Mouse (Mus musculus): ENCODE measurements around the gene Sim2. TPM values are rescaled to one million over a fixed set of nuclear protein-coding genes. Genes with fewer than 3 reads are reported as not detected.

Gene Sim2
- polyA plus RNA-seq, 1 experiment from 2014 or later: 0.11 TPM

DNA sequence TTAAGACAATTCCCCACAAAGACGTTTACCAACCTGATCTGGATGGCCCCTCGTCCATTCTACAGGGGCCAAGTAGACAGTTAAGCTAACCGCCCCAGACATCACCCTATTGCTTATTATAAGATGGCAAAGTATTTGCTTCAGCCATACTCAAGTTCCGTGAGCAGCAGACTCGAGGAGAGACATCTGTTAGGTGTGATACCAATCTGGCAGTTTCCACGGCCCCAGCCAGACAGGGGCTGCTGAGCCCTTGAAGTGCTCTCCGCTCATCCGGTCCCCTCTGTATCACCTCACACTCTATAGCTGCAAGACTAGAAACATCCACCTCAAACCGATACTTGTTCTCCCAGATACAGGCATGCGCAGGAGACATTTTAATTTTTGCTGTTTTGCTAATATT lies 49.5 kb downstream of the Sim2 start:
- Histone ChIP-seq H3K27ac (replicated peaks in 1 of 2; ENCODE audit: control insufficient read depth in 1 of 2, insufficient read depth in 1 of 2, low read depth in 2 of 2, low read length in 2 of 2) (no peak overlapping the region), H3K27me3 (ENCODE audit: control insufficient read depth, insufficient read depth, low read length) (no peaks in the 10 kb centered on the region), H3K36me3 (ENCODE audit: control insufficient read depth, insufficient read depth, low read length) (0 out of 2 replicates have a peak, but pooled peaks cover 5% of the 10 kb centered on the region), H3K4me1 (ENCODE audit: control insufficient read depth in 2 of 2, insufficient read depth in 2 of 2, low read length in 2 of 2) (no peaks in the 10 kb centered on the region), H3K9ac (ENCODE audit: low read length) (no peak overlapping the region), H3K9me3 (ENCODE audit: control insufficient read depth, low read length) (0 out of 2 replicates have a peak, but pooled peaks cover 4% of the 10 kb centered on the region), H3K4me3 (ENCODE audit: control insufficient read depth in 1 of 2, insufficient read depth in 1 of 2, low read depth in 1 of 2, low read length in 2 of 2) (no peak overlapping the region), H3K4me2 (ENCODE audit: low read length) (no peak overlapping the region)
- WGBS: 82% methylated on average over 10 of the region's 10 CpGs
- no peak for ATAC-seq (ENCODE audit: insufficient number of reproducible peaks, insufficient read depth, low FRiP score, low read depth)

GRCm38 (mm10) chr16:94140746-94141145 lies 56.0 kb downstream of the Sim2 start:
- no peak overlapping the region for H3K4me3 ChIP-seq (ENCODE audit: control insufficient read depth in 1 of 2, insufficient read depth in 1 of 2, low read depth in 1 of 2, low read length in 2 of 2)
- H3K36me3 ChIP-seq (ENCODE audit: control insufficient read depth, insufficient read depth, low read length): no peaks in the 10 kb centered on the region
- H3K27ac ChIP-seq (replicated peaks in 1 of 2; ENCODE audit: control insufficient read depth in 1 of 2, insufficient read depth in 1 of 2, low read depth in 2 of 2, low read length in 2 of 2): no peak overlapping the region
- H3K4me1 ChIP-seq (ENCODE audit: control insufficient read depth in 2 of 2, insufficient read depth in 2 of 2, low read length in 2 of 2): peaks cover 2 to 9% of the 10 kb centered on the region in 2 experiments; a peak in 2 of 4 replicates
- H3K9me3 ChIP-seq (ENCODE audit: control insufficient read depth, low read length): 0 out of 2 replicates have a peak, but pooled peaks cover 4% of the 10 kb centered on the region
- WGBS: 60% methylated on average over 10 of the region's 10 CpGs
- no peak for ATAC-seq (ENCODE audit: insufficient number of reproducible peaks, insufficient read depth, low FRiP score, low read depth)
- H3K27me3 ChIP-seq (ENCODE audit: control insufficient read depth, insufficient read depth, low read length): peaks cover 3% of the 10 kb centered on the region; the same call in 1 of the 2 replicates
- H3K4me2 ChIP-seq (ENCODE audit: low read length): no peak overlapping the region
- no peak overlapping the region for H3K9ac ChIP-seq (ENCODE audit: low read length)

DNA sequence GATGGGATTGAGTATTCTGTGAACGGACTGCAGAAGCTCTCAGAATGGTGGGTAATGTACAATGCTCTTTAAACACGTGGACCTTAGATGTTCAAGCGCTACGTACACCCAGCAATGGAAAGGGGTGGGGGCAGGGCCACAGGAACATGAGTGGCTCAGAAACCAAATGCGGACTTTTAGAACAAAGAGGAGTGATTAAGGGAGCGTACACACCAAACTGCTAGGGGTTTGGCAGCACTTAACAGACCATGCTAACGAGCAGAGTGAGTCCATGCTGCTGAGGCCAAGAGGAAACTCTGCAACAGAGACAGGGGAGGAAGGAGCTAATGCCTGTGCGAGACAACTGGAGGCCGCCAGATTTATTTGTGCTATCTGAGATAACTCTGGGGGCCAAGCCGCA lies 58.6 kb downstream of the Sim2 start:
- Histone ChIP-seq H3K4me2 (ENCODE audit: low read length) (peak overlapping the region; percentile 9), H3K36me3 (ENCODE audit: control insufficient read depth, insufficient read depth, low read length) (no peaks in the 10 kb centered on the region), H3K27ac (replicated peaks in 1 of 2; ENCODE audit: control insufficient read depth in 1 of 2, insufficient read depth in 1 of 2, low read depth in 2 of 2, low read length in 2 of 2) (peak overlapping the region in 1 of 2 experiments; percentile 31; a peak in 1 of 4 replicates), H3K9me3 (ENCODE audit: control insufficient read depth, low read length) (0 out of 2 replicates have a peak, but pooled peaks cover under 1% of the 10 kb centered on the region), H3K4me1 (ENCODE audit: control insufficient read depth in 2 of 2, insufficient read depth in 2 of 2, low read length in 2 of 2) (peaks cover 2 to 9% of the 10 kb centered on the region in 2 experiments; a peak in 2 of 4 replicates), H3K4me3 (ENCODE audit: control insufficient read depth in 1 of 2, insufficient read depth in 1 of 2, low read depth in 1 of 2, low read length in 2 of 2) (no peak overlapping the region), H3K27me3 (ENCODE audit: control insufficient read depth, insufficient read depth, low read length) (peaks cover 3% of the 10 kb centered on the region; the same call in 1 of the 2 replicates), H3K9ac (ENCODE audit: low read length) (no peak overlapping the region; the same call in 1 of the 2 replicates)
- WGBS: 18% methylated on average over 10 of the region's 10 CpGs
- ATAC-seq (ENCODE audit: insufficient number of reproducible peaks, insufficient read depth, low FRiP score, low read depth): peak; percentile 57

- Histone ChIP-seq H3K9me3 (ENCODE audit: control insufficient read depth, low read length) (no peaks in the 10 kb centered on the region), H3K27me3 (ENCODE audit: control insufficient read depth, insufficient read depth, low read length) (no peaks in the 10 kb centered on the region), H3K4me2 (ENCODE audit: low read length) (no peak overlapping the region), H3K4me1 (ENCODE audit: control insufficient read depth in 2 of 2, insufficient read depth in 2 of 2, low read length in 2 of 2) (peaks cover 4 to 14% of the 10 kb centered on the region in 2 experiments; a peak in 3 of 4 replicates), H3K36me3 (ENCODE audit: control insufficient read depth, insufficient read depth, low read length) (no peaks in the 10 kb centered on the region), H3K4me3 (ENCODE audit: control insufficient read depth in 1 of 2, insufficient read depth in 1 of 2, low read depth in 1 of 2, low read length in 2 of 2) (no peak overlapping the region), H3K9ac (ENCODE audit: low read length) (no peak overlapping the region), H3K27ac (replicated peaks in 1 of 2; ENCODE audit: control insufficient read depth in 1 of 2, insufficient read depth in 1 of 2, low read depth in 2 of 2, low read length in 2 of 2) (no peak overlapping the region; a peak in 1 of 4 replicates)
- ATAC-seq (ENCODE audit: insufficient number of reproducible peaks, insufficient read depth, low FRiP score, low read depth): no peak
- WGBS: 61% methylated on average over 11 of the region's 11 CpGs
Observed at GRCm38 (mm10) chr16:94148139-94148538, 63.4 kb downstream of the Sim2 start.

GRCm38 (mm10) chr16:94150125-94151103 lies 65.7 kb downstream of the Sim2 start:
- H3K4me3 ChIP-seq (ENCODE audit: control insufficient read depth in 1 of 2, insufficient read depth in 1 of 2, low read depth in 1 of 2, low read length in 2 of 2): no peak overlapping the region
- no peaks in the 10 kb centered on the region for H3K36me3 ChIP-seq (ENCODE audit: control insufficient read depth, insufficient read depth, low read length)
- no peak overlapping the region for H3K27ac ChIP-seq (replicated peaks in 1 of 2; ENCODE audit: control insufficient read depth in 1 of 2, insufficient read depth in 1 of 2, low read depth in 2 of 2, low read length in 2 of 2)
- WGBS: 57% methylated on average over 15 of the region's 15 CpGs
- no peak for ATAC-seq (ENCODE audit: insufficient number of reproducible peaks, insufficient read depth, low FRiP score, low read depth)
- no peak overlapping the region for H3K9ac ChIP-seq (ENCODE audit: low read length)
- peaks cover 4 to 8% of the 10 kb centered on the region in 2 experiments; a peak in 2 of 4 replicates for H3K4me1 ChIP-seq (ENCODE audit: control insufficient read depth in 2 of 2, insufficient read depth in 2 of 2, low read length in 2 of 2)
- no peaks in the 10 kb centered on the region for H3K9me3 ChIP-seq (ENCODE audit: control insufficient read depth, low read length)
- no peak overlapping the region for H3K4me2 ChIP-seq (ENCODE audit: low read length)
- no peaks in the 10 kb centered on the region for H3K27me3 ChIP-seq (ENCODE audit: control insufficient read depth, insufficient read depth, low read length)

GRCm38 (mm10) chr16:94155041-94155653 lies 70.4 kb downstream of the Sim2 start:
- no peak for ATAC-seq (ENCODE audit: insufficient number of reproducible peaks, insufficient read depth, low FRiP score, low read depth)
- H3K4me2 ChIP-seq (ENCODE audit: low read length): no peak overlapping the region

GRCm38 (mm10) chr16:94157819-94158218 lies 73.1 kb downstream of the Sim2 start:
- Histone ChIP-seq H3K4me1 (ENCODE audit: control insufficient read depth in 2 of 2, insufficient read depth in 2 of 2, low read length in 2 of 2) (peaks cover 8 to 9% of the 10 kb centered on the region in 2 experiments; a peak in 2 of 4 replicates), H3K9ac (ENCODE audit: low read length) (no peak overlapping the region), H3K4me3 (ENCODE audit: control insufficient read depth in 1 of 2, insufficient read depth in 1 of 2, low read depth in 1 of 2, low read length in 2 of 2) (no peak overlapping the region), H3K27me3 (ENCODE audit: control insufficient read depth, insufficient read depth, low read length) (no peaks in the 10 kb centered on the region), H3K36me3 (ENCODE audit: control insufficient read depth, insufficient read depth, low read length) (no peaks in the 10 kb centered on the region), H3K4me2 (ENCODE audit: low read length) (no peak overlapping the region), H3K27ac (replicated peaks in 1 of 2; ENCODE audit: control insufficient read depth in 1 of 2, insufficient read depth in 1 of 2, low read depth in 2 of 2, low read length in 2 of 2) (no peak overlapping the region), H3K9me3 (ENCODE audit: control insufficient read depth, low read length) (no peaks in the 10 kb centered on the region)
- 76% methylated on average over 8 of the region's 8 CpGs for WGBS
- no peak for ATAC-seq (ENCODE audit: insufficient number of reproducible peaks, insufficient read depth, low FRiP score, low read depth)

More at GRCm38 (mm10) chr16:94155041-94155653, 70.4 kb downstream of the Sim2 start:
- Histone ChIP-seq H3K36me3 (ENCODE audit: control insufficient read depth, insufficient read depth, low read length) (no peaks in the 10 kb centered on the region), H3K4me1 (ENCODE audit: control insufficient read depth in 2 of 2, insufficient read depth in 2 of 2, low read length in 2 of 2) (peaks cover 4 to 8% of the 10 kb centered on the region in 2 experiments; a peak in 2 of 4 replicates), H3K27ac (replicated peaks in 1 of 2; ENCODE audit: control insufficient read depth in 1 of 2, insufficient read depth in 1 of 2, low read depth in 2 of 2, low read length in 2 of 2) (no peak overlapping the region), H3K4me3 (ENCODE audit: control insufficient read depth in 1 of 2, insufficient read depth in 1 of 2, low read depth in 1 of 2, low read length in 2 of 2) (no peak overlapping the region), H3K27me3 (ENCODE audit: control insufficient read depth, insufficient read depth, low read length) (no peaks in the 10 kb centered on the region), H3K9ac (ENCODE audit: low read length) (no peak overlapping the region), H3K9me3 (ENCODE audit: control insufficient read depth, low read length) (no peaks in the 10 kb centered on the region)
- 40% methylated on average over 14 of the region's 14 CpGs for WGBS

Measured in heart, embryonic 14.5 days (tissue).